9 mouse cellular contexts compared by ENCODE assay signal in the genomic region with DNA sequence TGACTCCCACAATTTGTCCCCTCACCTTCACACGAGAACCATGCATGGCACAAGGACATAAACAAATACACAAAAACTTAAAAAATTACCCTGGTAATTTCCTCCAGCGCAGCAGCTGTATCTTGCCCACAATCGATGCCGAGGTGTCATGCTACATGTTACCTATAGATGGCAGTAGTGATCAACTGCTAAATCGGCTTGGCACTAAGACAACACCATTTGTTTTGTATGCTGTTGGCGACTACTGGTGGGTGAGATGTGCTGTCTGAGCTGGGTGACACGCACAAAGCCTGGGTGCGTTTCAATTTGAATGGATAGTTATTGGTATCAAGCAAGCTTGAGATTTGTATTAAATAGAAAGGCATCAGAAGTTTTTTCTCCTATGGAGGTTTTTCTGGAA. TPM values are rescaled to one million over a fixed set of nuclear protein-coding genes. Genes with fewer than 3 reads are reported as not detected.
DNase-seq lines count a peak whose midpoint lies in the region; ATAC-seq and TF ChIP-seq lines count a peak whose summit lies in the region.
"Had no signal": no experiment of that assay in that cellular context is flagged by ENCODE, and none has a peak within 500 bp of the region (broad histone marks: within the 10 kb centered on the region; RNA-seq: fewer than 3 reads in every experiment).

No protein-coding gene starts in this region.

- DNase-seq in adrenal gland, adult 18-20 months (ENCODE audit: low spot score in 2 of 2) = peak; percentile 27 to 39
- no peak for DNase-seq in adrenal gland, adult 8-10 months
- DNase-seq in adrenal gland, postnatal 25 days = peak; percentile 24
- peak; percentile 72 for DNase-seq in embryonic facial prominence, embryonic 14.5 days (ENCODE audit: low spot score)
- peak; percentile 31 to 67 for DNase-seq in heart, postnatal 14 days
- peak; percentile 42 to 87 for DNase-seq in layer of hippocampus, adult 18-20 months (ENCODE audit: low spot score in 2 of 2)
- DNase-seq in lung, embryonic 14.5 days = peak; percentile 89

- H3K9ac ChIP-seq in embryonic facial prominence, embryonic 14.5 days (ENCODE audit: low read depth, low read length) = no peak overlapping the region
- H3K9ac ChIP-seq in lung, embryonic 14.5 days = no peak overlapping the region

- peak; percentile 51; the same call in 1 of the 2 replicates for ATAC-seq in embryonic facial prominence, embryonic 14.5 days (ENCODE audit: low read depth)
- ATAC-seq in lung, embryonic 14.5 days (ENCODE audit: insufficient read depth) = 0 out of 2 replicates have a peak, but pooled peaks have one; percentile 10
- peak; percentile 89 for ATAC-seq in neutrophil, adult 5-6 weeks (ENCODE audit: extremely low read depth, insufficient number of reproducible peaks, low FRiP score, poor library complexity, severe bottlenecking)

- peak; percentile 98 for TF ChIP-seq CTCF in lung, embryonic 14.5 days (IDR thresholded peaks at IDR 0.05; ENCODE audit: low read depth)

- H3K4me2 ChIP-seq in embryonic facial prominence, embryonic 14.5 days (ENCODE audit: low read depth, low read length) = no peak overlapping the region
- H3K4me2 ChIP-seq in lung, embryonic 14.5 days = no peak overlapping the region

- no peak overlapping the region for H3K27ac ChIP-seq in embryonic facial prominence, embryonic 14.5 days (replicated peaks; ENCODE audit: low read depth, low read length)
- no peak overlapping the region for H3K27ac ChIP-seq in lung, embryonic 14.5 days (ENCODE audit: low read depth)
- H3K27ac ChIP-seq: macrophage had no signal

- no peak overlapping the region for H3K4me3 ChIP-seq in embryonic facial prominence, embryonic 14.5 days (ENCODE audit: low read depth, low read length)
- no peak overlapping the region for H3K4me3 ChIP-seq in lung, embryonic 14.5 days (ENCODE audit: low read depth, low read length)

- H3K36me3 ChIP-seq in embryonic facial prominence, embryonic 14.5 days (ENCODE audit: control insufficient read depth, insufficient read depth, low read length) = no peaks in the 10 kb centered on the region
- H3K36me3 ChIP-seq in lung, embryonic 14.5 days (ENCODE audit: insufficient read depth) = no peaks in the 10 kb centered on the region

- H3K4me1 ChIP-seq in embryonic facial prominence, embryonic 14.5 days (ENCODE audit: control insufficient read depth, insufficient read depth, low read length) = no peaks in the 10 kb centered on the region
- no peaks in the 10 kb centered on the region; the same call in 1 of the 2 replicates for H3K4me1 ChIP-seq in lung, embryonic 14.5 days (ENCODE audit: insufficient read depth)

- intact Hi-C loops in heart, postnatal 14 days (cut with DNase I) = loop anchor here (5.0 kb wide), 1 partner anchor 207 kb away; no protein-coding TSS in a partner anchor

- 12% methylated on average over 8 of the region's 8 CpGs for WGBS in embryonic facial prominence, embryonic 14.5 days
- WGBS in lung, embryonic 14.5 days = 10% methylated on average over 8 of the region's 8 CpGs

- H3K27me3 ChIP-seq in embryonic facial prominence, embryonic 14.5 days (replicated peaks; ENCODE audit: control insufficient read depth, insufficient read depth, low read length) = no peaks in the 10 kb centered on the region
- no peaks in the 10 kb centered on the region for H3K27me3 ChIP-seq in lung, embryonic 14.5 days (ENCODE audit: insufficient read depth, low read length)

- H3K9me3 ChIP-seq in embryonic facial prominence, embryonic 14.5 days (ENCODE audit: control insufficient read depth, low read length) = peaks cover 4% of the 10 kb centered on the region; the same call in 1 of the 2 replicates
- no peaks in the 10 kb centered on the region for H3K9me3 ChIP-seq in lung, embryonic 14.5 days (ENCODE audit: low read depth, low read length)

RNA-seq across cellular contexts. Expression of gene Cldn10, which starts 32.4 kb away (rescaled TPM):
- 1 to 10 TPM; 1.3 to 1.5 TPM for total RNA-seq in adrenal gland, adult 18-20 months (2021)
- 1 to 10 TPM in 1 of 4 experiments, under 1 TPM in 3; 0.67 to 2.2 (median 0.89) TPM for total RNA-seq in adrenal gland, adult 8-10 months (2022)
- total RNA-seq in adrenal gland, postnatal 25 days (2021) = 0.15 TPM in 1 of 2 replicates, not detected in the other
- 6.8 and 10.9 TPM in 2 replicates for polyA plus RNA-seq in embryonic facial prominence, embryonic 14.5 days (2014; fragmentation: Nextera tagmentation; extraction: Ambion mirVana)
- total RNA-seq in heart, postnatal 14 days (2021) = under 1 TPM; 0.29 to 0.41 TPM
- 10 to 100 TPM; 32.6 to 39.8 TPM for total RNA-seq in layer of hippocampus, adult 18-20 months (2021)
- 46.3 and 51.2 TPM in 2 replicates for polyA plus RNA-seq in lung, embryonic 14.5 days (2014; fragmentation: Nextera tagmentation; extraction: Ambion mirVana)
- total RNA-seq in neutrophil, adult 5-6 weeks (2017) = 1.7 and 2.5 TPM in 2 replicates
- polyA plus RNA-seq: macrophage had no signal

Comparison
In these comparisons a context has a peak if more than half of its experiments do, and no peak if none do; other contexts are left out.
1. ATAC-seq: peak in every context shown above with its lines; median percentile 89 in neutrophil, adult 5-6 weeks; 51 in embryonic facial prominence, embryonic 14.5 days; 10 in lung, embryonic 14.5 days.